Mouse (Mus musculus) CH12.LX (cell line): Measurements from ENCODE around the gene Gas6.

Experiments used
- CHD1 ChIP-seq: IDR thresholded peaks from 2 replicates; pipeline ENCODE4 v1.6.1; 2012; ENCODE audit warnings: low read depth, low read length, improper control_type of control experiment, inconsistent platforms
- CTCF ChIP-seq, 2 experiments: IDR thresholded peaks in 1 of 2; conservative IDR thresholded peaks in 1 of 2; 2 replicates each; pipeline ENCODE4 v1.5.1; 2011 to 2012; ENCODE audit warnings: low read depth in 2 of 2, low read length in 2 of 2, improper control_type of control experiment in 1 of 2, inconsistent platforms in 1 of 2, mild to moderate bottlenecking in 1 of 2, moderate library complexity in 1 of 2
- ELF1 ChIP-seq: IDR thresholded peaks from 2 replicates; pipeline ENCODE4 v1.6.1; 2014; ENCODE audit warnings: low read depth, mild to moderate bottlenecking, inconsistent platforms, low read length, improper control_type of control experiment
- EP300 ChIP-seq: IDR thresholded peaks from 2 replicates; pipeline ENCODE4 v1.6.1; 2011; ENCODE audit warnings: low read length, improper control_type of control experiment
- MAX ChIP-seq: IDR thresholded peaks from 2 replicates; pipeline ENCODE4 v1.6.1; 2011; ENCODE audit warnings: low read length, improper control_type of control experiment
- MEF2A ChIP-seq: IDR thresholded peaks from 2 replicates; pipeline ENCODE4 v1.6.1; 2014; ENCODE audit warnings: low read depth, mild to moderate bottlenecking, inconsistent platforms, low read length, improper control_type of control experiment, borderline replicate concordance
- NELFE ChIP-seq: IDR thresholded peaks from 2 replicates; pipeline ENCODE4 v1.6.1; 2011; ENCODE audit warnings: low read depth, low read length, improper control_type of control experiment
- POLR2A ChIP-seq: IDR thresholded peaks from 2 replicates; pipeline ENCODE4 v1.6.1; 2011; ENCODE audit warnings: low read depth, mild to moderate bottlenecking, improper control_type of control experiment, low read length
- RAD21 ChIP-seq: IDR thresholded peaks from 2 replicates; pipeline ENCODE4 v1.6.1; 2011; ENCODE audit warnings: low read depth, mild to moderate bottlenecking, low read length, improper control_type of control experiment, moderate library complexity
- SMC3 ChIP-seq: IDR thresholded peaks from 2 replicates; pipeline ENCODE4 v1.6.1; 2011; ENCODE audit warnings: low read depth, low read length, improper control_type of control experiment
- USF1 ChIP-seq: IDR thresholded peaks from 2 replicates; pipeline ENCODE4 v1.6.1; 2014; ENCODE audit warnings: low read depth, mild to moderate bottlenecking, inconsistent platforms, low read length, improper control_type of control experiment
- ZKSCAN1 ChIP-seq: IDR thresholded peaks from 2 replicates; pipeline ENCODE4 v1.6.1; 2012; ENCODE audit warnings: low read depth, inconsistent platforms, low read length, improper control_type of control experiment, borderline replicate concordance

DNA sequence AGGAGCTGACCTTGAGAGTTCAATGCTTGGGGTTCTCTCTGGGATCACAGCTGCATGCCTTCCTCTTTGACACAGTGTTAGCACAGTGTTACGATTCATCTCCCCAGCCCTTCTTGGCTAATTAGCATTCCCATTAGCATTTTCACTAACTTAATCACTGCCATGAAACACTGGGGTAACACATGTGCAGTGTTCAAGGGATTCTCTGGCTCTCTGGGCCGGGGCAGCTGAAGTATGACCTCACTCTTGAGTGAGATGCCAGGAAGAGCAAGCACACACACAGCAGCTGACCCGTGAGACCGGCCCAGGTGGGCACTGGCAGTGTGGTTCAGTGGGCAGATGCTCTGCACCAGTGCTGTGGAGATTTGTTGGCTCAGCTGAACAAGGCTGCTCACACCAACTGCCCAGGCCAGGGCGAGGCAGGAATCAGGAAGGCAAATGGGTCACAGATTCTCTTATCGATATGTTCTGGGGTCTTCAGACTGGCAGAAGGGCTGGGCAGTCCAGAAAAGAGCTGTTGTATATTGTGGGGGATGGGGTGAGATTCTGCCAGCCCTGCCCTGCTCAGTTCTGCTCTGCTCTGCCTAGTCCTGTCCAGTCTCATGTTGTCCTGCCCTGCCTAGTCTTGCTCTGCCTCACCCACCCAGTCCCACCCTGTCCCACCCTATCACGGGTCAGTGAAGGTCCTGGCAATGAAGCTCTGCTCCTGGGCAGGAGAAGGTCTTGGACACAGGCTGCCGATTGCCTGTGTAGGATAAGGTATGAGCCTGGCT lies 39.8 kb downstream of the Gas6 start:
- no peak for TF ChIP-seq CTCF (conservative IDR thresholded peaks at IDR 0.05 in 1 of 2, IDR thresholded peaks at IDR 0.05 in 1 of 2; ENCODE audit: low read depth in 2 of 2, low read length in 2 of 2)
- no peak for TF ChIP-seq MAX
- TF ChIP-seq POLR2A = no peak
- no peak for TF ChIP-seq CHD1
- no peak for TF ChIP-seq RAD21
- no peak for TF ChIP-seq SMC3
- TF ChIP-seq EP300 = no peak
- TF ChIP-seq USF1 = no peak
- no peak for TF ChIP-seq ZKSCAN1
- no peak for TF ChIP-seq MEF2A
- TF ChIP-seq ELF1 = no peak
- no peak for TF ChIP-seq NELFE
